Mouse (Mus musculus) E14TG2a.4 (cell line): ENCODE measurements around the gene Wdr38.

Experiments used
- CTCF ChIP-seq: conservative IDR thresholded peaks from 2 replicates; pipeline ENCODE4 v1.5.1; 2014; ENCODE audit warnings: low read length
- NANOG ChIP-seq: IDR thresholded peaks from 2 replicates; pipeline ENCODE4 v1.6.1; 2014; ENCODE audit warnings: borderline replicate concordance, low read length, mixed read lengths
- POU5F1 ChIP-seq: IDR thresholded peaks from 2 replicates; pipeline ENCODE4 v1.6.1; 2014; ENCODE audit warnings: low read length, borderline replicate concordance

GRCm38 (mm10) chr2:38957671-38958223 lies 39.5 kb upstream of the Wdr38 start:
- TF ChIP-seq CTCF = no peak
- TF ChIP-seq POU5F1 = no peak
- TF ChIP-seq NANOG = no peak
